Mouse (Mus musculus) spleen, adult 2 months (tissue): ENCODE data around the gene Calcoco1. TPM values are rescaled to one million over a fixed set of nuclear protein-coding genes. Genes with fewer than 3 reads are reported as not detected.
"Not testable (repeated sequence)": the region's sequence is repeated elsewhere in the genome, so short reads cannot be mapped to it uniquely, and the experiment has no call there.

Source experiments
- DNase-seq, 2 experiments: peaks; one replicate each; pipeline versions ENCODE4 v3.0.0 to v3.0.0-alpha.2; 2012 to 2021; ENCODE audit warnings: low spot score in 2 of 2, low read depth in 1 of 2
- H3K27ac ChIP-seq: fragments of 200-500 bp; 2 replicates; pipeline ENCODE4 v1.5.1; 2012; ENCODE audit warnings: low read length, inconsistent platforms; ENCODE audit not compliant: insufficient read depth
- H3K27me3 ChIP-seq: fragments of 200-500 bp; 2 replicates; pipeline ENCODE4 v1.6.1; 2012; ENCODE audit warnings: mild to moderate bottlenecking, moderate library complexity, low read length, inconsistent platforms; ENCODE audit not compliant: control insufficient read depth, insufficient read depth
- H3K36me3 ChIP-seq: fragments of 200-500 bp; 2 replicates; pipeline ENCODE4 v1.6.1; 2012; ENCODE audit warnings: mild to moderate bottlenecking, low read length, inconsistent platforms; ENCODE audit not compliant: control insufficient read depth, insufficient read depth
- H3K4me1 ChIP-seq: fragments of 200-500 bp; 2 replicates; pipeline ENCODE4 v1.6.1; 2011; ENCODE audit warnings: inconsistent platforms; ENCODE audit not compliant: control insufficient read depth, insufficient read depth, insufficient read length
- H3K4me3 ChIP-seq: fragments of 200-500 bp; 2 replicates; pipeline ENCODE4 v1.5.1; 2011; ENCODE audit warnings: mild to moderate bottlenecking, inconsistent platforms; ENCODE audit not compliant: insufficient read depth, insufficient read length; ENCODE audit errors: extremely low read depth
- CTCF ChIP-seq: fragments of 200-500 bp; IDR thresholded peaks from 2 replicates; pipeline ENCODE4 v1.5.1; 2011; ENCODE audit warnings: mild to moderate bottlenecking, inconsistent platforms; ENCODE audit not compliant: insufficient read depth, insufficient read length, insufficient replicate concordance; ENCODE audit errors: extremely low read depth
- POLR2A ChIP-seq: fragments of 200-500 bp; IDR thresholded peaks from 2 replicates; pipeline ENCODE4 v1.6.1; 2011; ENCODE audit warnings: low read depth, low read length, inconsistent platforms
- WGBS: fragments of 180-500 bp; shearing (Covaris S2); methylation state at CpG from one replicate; pipeline ENCODE4 v1.1.7; 2018; 5-methylcytosine and 5-hydroxymethylcytosine counted together
- polyA plus RNA-seq: library from polyadenylated mRNA; depleted of rRNA; stranded (reverse); fragments of >200 nt; gene quantifications from 2 replicates; pipeline ENCODE4 v1.2.3, GENCODE M21; 2012; rRNA removed

Calcoco1 gene
- polyA plus RNA-seq, 1 experiment: 34.9 TPM

DNA sequence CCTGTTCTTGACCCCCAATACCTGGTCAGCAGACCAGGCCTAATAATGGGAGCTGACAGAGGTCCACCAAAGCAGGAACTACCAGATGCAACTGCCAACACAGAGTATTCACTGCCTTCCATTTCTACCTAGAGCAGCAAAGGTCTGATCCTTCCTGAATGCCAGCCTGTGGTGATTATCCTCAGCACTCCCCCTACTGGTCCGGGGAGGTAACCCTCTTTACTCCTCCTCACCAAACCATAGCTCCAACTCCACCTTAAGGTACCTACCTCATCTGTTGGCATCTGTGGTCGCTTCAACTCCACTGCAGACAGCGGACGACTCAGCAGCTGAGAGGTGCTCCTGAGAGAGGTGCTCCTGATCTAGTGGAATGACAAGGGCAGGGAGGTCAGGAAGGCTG is 56.5 kb downstream of the Calcoco1 start:
- Histone ChIP-seq H3K4me1 (peaks cover 2% of the 10 kb centered on the region; the same call in 1 of the 2 replicates), H3K4me3 (no peak overlapping the region), H3K27ac (no peak overlapping the region), H3K27me3 (no peaks in the 10 kb centered on the region), H3K36me3 (peaks cover 29% of the 10 kb centered on the region)
- WGBS: 30% methylated on average over 4 of the region's 4 CpGs
- peak; percentile 47 to 56 for DNase-seq
- TF ChIP-seq CTCF (peak; percentile 56; the same call in 1 of the 2 replicates), POLR2A (no peak)

DNA sequence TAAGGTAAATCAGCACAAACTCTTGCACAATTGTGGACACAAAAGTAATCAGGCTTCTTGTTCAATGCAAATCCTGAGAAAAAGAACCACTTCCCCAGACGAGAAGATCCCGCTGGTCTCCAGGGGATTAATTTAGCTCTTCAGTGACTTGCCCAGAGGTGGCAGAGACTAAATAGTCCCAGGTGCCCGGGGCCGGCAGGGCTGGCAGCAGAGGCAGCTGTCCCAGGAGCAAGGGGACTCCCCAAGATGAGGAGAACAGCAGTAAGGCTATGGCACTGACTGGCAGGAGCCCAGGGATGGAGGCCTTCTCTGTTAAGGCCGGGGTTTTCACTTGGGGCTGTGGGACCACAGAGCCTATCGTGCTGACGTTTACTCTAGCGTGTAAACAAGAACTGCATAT is 58.2 kb downstream of the Calcoco1 start:
- Histone ChIP-seq H3K4me3 (no peak overlapping the region), H3K27ac (no peak overlapping the region), H3K36me3 (peaks cover 33% of the 10 kb centered on the region), H3K27me3 (no peaks in the 10 kb centered on the region), H3K4me1 (no peaks in the 10 kb centered on the region)
- DNase-seq: no peak
- WGBS: 90% methylated on average over 8 of the region's 8 CpGs
- TF ChIP-seq CTCF (no peak), POLR2A (no peak)

DNA sequence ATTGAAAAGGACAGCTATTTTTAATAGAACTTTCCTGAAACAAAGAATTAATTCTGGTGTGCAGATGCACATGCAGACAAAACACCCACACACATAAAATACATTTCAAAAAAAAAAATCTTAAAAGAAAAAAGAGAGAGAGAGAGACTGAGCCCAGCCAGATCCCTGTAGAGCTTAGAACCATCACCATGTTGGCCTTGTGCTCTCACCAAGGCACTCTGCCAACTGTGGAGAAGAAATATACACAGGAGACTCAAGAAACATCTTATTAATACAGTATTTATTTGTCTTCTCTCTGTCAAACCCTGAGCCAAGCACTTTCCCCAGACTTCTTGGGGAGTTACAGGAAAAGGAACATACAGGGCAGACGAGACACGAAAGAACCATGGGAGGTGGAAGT is 59.4 kb downstream of the Calcoco1 start:
- H3K27ac ChIP-seq, H3K4me3 ChIP-seq, H3K4me1 ChIP-seq, H3K27me3 ChIP-seq, DNase-seq: not testable (repeated sequence)
- H3K36me3 ChIP-seq: peaks cover 33% of the 10 kb centered on the region
- WGBS: no CpG with 5 or more reads among the region's 2 CpGs

DNA sequence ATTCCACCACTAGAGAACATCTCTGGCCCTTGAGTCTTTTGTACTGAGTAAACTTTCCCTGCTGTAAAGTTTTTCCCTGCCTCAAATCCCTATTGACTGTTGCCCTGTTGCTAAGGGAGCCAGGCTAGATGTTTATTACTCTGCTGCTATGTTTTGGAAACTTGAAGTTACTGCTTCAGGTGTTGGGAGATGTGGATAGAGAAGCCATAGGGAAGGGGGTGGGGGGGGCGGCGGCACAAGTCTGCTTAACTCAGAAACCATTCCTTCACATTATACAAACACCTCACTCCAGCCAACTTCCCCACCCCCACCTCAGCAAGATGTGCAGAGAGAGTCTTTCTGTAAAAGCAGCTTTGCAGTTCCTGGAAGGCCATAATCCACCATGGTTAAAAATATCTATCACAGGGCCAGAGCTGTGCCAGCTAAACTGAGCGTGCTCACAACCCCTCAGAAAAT is 64.0 kb downstream of the Calcoco1 start:
- H3K36me3 ChIP-seq: peaks cover 14% of the 10 kb centered on the region
- H3K4me3 ChIP-seq: no peak overlapping the region
- no peak for DNase-seq
- no peak overlapping the region for H3K27ac ChIP-seq
- WGBS: 90% methylated on average over 3 of the region's 3 CpGs
- no peaks in the 10 kb centered on the region for H3K27me3 ChIP-seq
- no peaks in the 10 kb centered on the region for H3K4me1 ChIP-seq
- TF ChIP-seq POLR2A (no peak), CTCF (no peak)

Other genes with a start within 250 kb of the Calcoco1 start
- not detected in 2 replicates for gene Gm10337, start 218.5 kb downstream of the Calcoco1 start, polyA plus RNA-seq
- 2.1 TPM in 2 replicates for gene Map3k12, start 205.1 kb downstream of the Calcoco1 start, polyA plus RNA-seq
- 53.9 and 58.4 TPM in 2 replicates for gene Tarbp2, start 204.0 kb downstream of the Calcoco1 start, polyA plus RNA-seq
- 6.7 and 8.1 TPM in 2 replicates for gene Npff, start 197.2 kb downstream of the Calcoco1 start, polyA plus RNA-seq
- not detected in 2 replicates for gene Gm28047, start 97.1 kb downstream of the Calcoco1 start, polyA plus RNA-seq
- 70.2 and 71.8 TPM in 2 replicates for gene Atf7, start 96.7 kb downstream of the Calcoco1 start, polyA plus RNA-seq
- gene Atp5g2, start 49.8 kb downstream of the Calcoco1 start, polyA plus RNA-seq: 249 and 253 TPM in 2 replicates
- gene Hoxc13, start 198.9 kb upstream of the Calcoco1 start, polyA plus RNA-seq: not detected in 2 replicates
- not detected in 2 replicates for gene Hoxc12, start 214.6 kb upstream of the Calcoco1 start, polyA plus RNA-seq
- not detected in 2 replicates for gene Hoxc11, start 232.2 kb upstream of the Calcoco1 start, polyA plus RNA-seq
- gene Hoxc10, start 244.6 kb upstream of the Calcoco1 start, polyA plus RNA-seq: not detected in 2 replicates
- gene Hoxc5, start 245.3 kb upstream of the Calcoco1 start, polyA plus RNA-seq: 0.05 TPM in 1 of 2 replicates, not detected in the other